ENCODE assay signal across 8 mouse cellular contexts in the genomic region with DNA sequence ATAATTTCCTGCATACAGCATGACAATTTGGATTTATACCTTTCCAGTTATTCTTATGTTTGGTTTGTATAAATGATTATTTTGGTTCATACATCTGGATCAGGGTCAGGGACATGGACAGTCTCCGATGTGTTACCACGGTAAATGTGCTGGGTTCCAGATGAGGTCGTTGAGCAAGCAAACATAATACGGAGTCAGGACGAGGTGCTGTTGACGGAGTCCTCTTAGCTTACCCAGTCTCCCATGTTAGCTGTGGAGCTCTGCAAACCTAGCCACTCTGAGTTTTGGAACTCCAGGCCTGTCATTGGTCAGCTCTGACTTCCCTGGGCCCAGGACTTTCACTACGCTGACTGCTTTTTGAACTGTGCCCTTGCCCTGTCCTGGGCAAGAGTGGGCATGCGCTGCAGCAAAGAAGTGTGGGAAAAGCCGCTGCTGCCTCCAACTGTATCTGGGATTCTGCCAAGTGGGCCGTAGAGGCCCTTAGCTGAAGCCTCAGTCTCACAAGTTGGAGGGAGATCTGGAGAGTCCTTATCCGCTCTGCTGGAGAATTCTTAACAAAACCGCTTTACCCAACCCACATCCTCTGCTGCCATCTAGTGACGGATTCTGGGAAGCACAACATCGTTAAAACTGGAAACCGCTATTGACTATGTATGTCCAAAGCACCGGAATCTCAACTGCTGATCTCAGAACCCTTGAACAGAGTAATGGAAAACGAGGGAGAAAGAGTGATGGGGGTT.
A peak's percentile ranks its signal among the peaks of the same experiment; 100 is the strongest.
DNase-seq lines count a peak whose midpoint lies in the region; ATAC-seq and TF ChIP-seq lines count a peak whose summit lies in the region.

No protein-coding gene starts in this region.

- WGBS in forebrain, embryonic 16.5 days: 51% methylated on average over 17 of the region's 17 CpGs
- 53% methylated on average over 17 of the region's 17 CpGs for WGBS in large intestine, adult 2 months
- 53% methylated on average over 17 of the region's 17 CpGs for WGBS in liver, postnatal 0 days (ENCODE audit: insufficient replicate concordance)

- no peak for TF ChIP-seq EP300 in liver, postnatal 0 days (IDR thresholded peaks at IDR 0.05; ENCODE audit: low read depth)

- DNase-seq in ES-CJ7 (ENCODE audit: low read depth, low spot score): peak; percentile 78
- peak; percentile 53 to 67 for DNase-seq in heart, postnatal 36 days
- peak; percentile 16 for DNase-seq in large intestine, adult 2 months (ENCODE audit: low read depth, low spot score)
- DNase-seq in liver, postnatal 0 days: peak; percentile 60
- peak; percentile 29 for DNase-seq in ovary, postnatal 10 days (ENCODE audit: low spot score)
- peak; percentile 38 to 64 for DNase-seq in urinary bladder, postnatal 36 days (ENCODE audit: low spot score in 2 of 2)

- ATAC-seq in cerebellum, adult (ENCODE audit: insufficient number of reproducible peaks, low FRiP score, low TSS enrichment): peak; percentile 68
- peak; percentile 82 for ATAC-seq in forebrain, embryonic 16.5 days
- no peak for ATAC-seq in liver, postnatal 0 days

- H3K9me3 ChIP-seq in forebrain, embryonic 16.5 days (ENCODE audit: control insufficient read depth, low read length): no peaks in the 10 kb centered on the region
- H3K9me3 ChIP-seq in liver, postnatal 0 days (ENCODE audit: low read length): no peaks in the 10 kb centered on the region

- no peaks in the 10 kb centered on the region for H3K27me3 ChIP-seq in forebrain, embryonic 16.5 days (replicated peaks; ENCODE audit: control insufficient read depth, insufficient read depth, low read length)
- H3K27me3 ChIP-seq in liver, postnatal 0 days (ENCODE audit: insufficient read depth, low read length): no peaks in the 10 kb centered on the region

- no peaks in the 10 kb centered on the region for H3K36me3 ChIP-seq in forebrain, embryonic 16.5 days (ENCODE audit: control insufficient read depth, insufficient read depth)
- H3K36me3 ChIP-seq in liver, postnatal 0 days (replicated peaks; ENCODE audit: insufficient read depth, low read length): no peaks in the 10 kb centered on the region

- H3K9ac ChIP-seq in forebrain, embryonic 16.5 days (replicated peaks; ENCODE audit: low read depth, low read length): no peak overlapping the region
- no peak overlapping the region for H3K9ac ChIP-seq in liver, postnatal 0 days (replicated peaks)

- no peaks in the 10 kb centered on the region for H3K4me1 ChIP-seq in forebrain, embryonic 16.5 days (replicated peaks; ENCODE audit: control insufficient read depth, insufficient read depth, low read length)
- no peaks in the 10 kb centered on the region for H3K4me1 ChIP-seq in liver, postnatal 0 days (ENCODE audit: insufficient read depth)

- H3K4me3 ChIP-seq in forebrain, embryonic 16.5 days (replicated peaks; ENCODE audit: low read length): no peak overlapping the region
- no peak overlapping the region for H3K4me3 ChIP-seq in liver, postnatal 0 days (ENCODE audit: low read depth, low read length)

- peak; percentile 76 for TF ChIP-seq CTCF in liver, postnatal 0 days (IDR thresholded peaks at IDR 0.05; ENCODE audit: low read depth)

- intact Hi-C loops in heart, postnatal 36 days (cut with DNase I): loop anchor here (2.0 to 5.0 kb wide), 3 partner anchors 57 to 1259 kb away; no protein-coding TSS in a partner anchor

- H3K4me2 ChIP-seq in forebrain, embryonic 16.5 days (ENCODE audit: low read length): no peak overlapping the region
- no peak overlapping the region for H3K4me2 ChIP-seq in liver, postnatal 0 days (ENCODE audit: low read depth, low read length)

- no peak overlapping the region for H3K27ac ChIP-seq in forebrain, embryonic 16.5 days (ENCODE audit: low read length)
- H3K27ac ChIP-seq in liver, postnatal 0 days (ENCODE audit: low read depth): no peak overlapping the region

Comparison
In these comparisons a context has a peak if more than half of its experiments do, and no peak if none do; other contexts are left out.
1. DNase-seq: peak in every context shown above with its lines; median percentile 78 in ES-CJ7; 60 in heart, postnatal 36 days; 60 in liver, postnatal 0 days; 51 in urinary bladder, postnatal 36 days; 29 in ovary, postnatal 10 days; 16 in large intestine, adult 2 months.